Mouse (Mus musculus) heart, postnatal 4 days (tissue): ENCODE data around the gene Ano6. TPM values are rescaled to one million over a fixed set of nuclear protein-coding genes. Genes with fewer than 3 reads are reported as not detected.

ENCODE experiments used
- DNase-seq: peaks from one replicate; pipeline ENCODE4 v3.0.0; 2021
- microRNA-seq, 2 experiments: library from miRNA; unstranded; fragments of <30 nt; microRNA quantifications; one replicate each; pipeline ENCODE4 v1.2.0; 2021 to 2022
- total RNA-seq, 2 experiments: library from RNA; stranded (reverse); gene quantifications; 2 replicates each; pipeline ENCODE4 v1.2.3; 2021

The Ano6 gene
- total RNA-seq, 2 experiments from 2014 or later, result 43.2 to 46.6 TPM

DNA sequence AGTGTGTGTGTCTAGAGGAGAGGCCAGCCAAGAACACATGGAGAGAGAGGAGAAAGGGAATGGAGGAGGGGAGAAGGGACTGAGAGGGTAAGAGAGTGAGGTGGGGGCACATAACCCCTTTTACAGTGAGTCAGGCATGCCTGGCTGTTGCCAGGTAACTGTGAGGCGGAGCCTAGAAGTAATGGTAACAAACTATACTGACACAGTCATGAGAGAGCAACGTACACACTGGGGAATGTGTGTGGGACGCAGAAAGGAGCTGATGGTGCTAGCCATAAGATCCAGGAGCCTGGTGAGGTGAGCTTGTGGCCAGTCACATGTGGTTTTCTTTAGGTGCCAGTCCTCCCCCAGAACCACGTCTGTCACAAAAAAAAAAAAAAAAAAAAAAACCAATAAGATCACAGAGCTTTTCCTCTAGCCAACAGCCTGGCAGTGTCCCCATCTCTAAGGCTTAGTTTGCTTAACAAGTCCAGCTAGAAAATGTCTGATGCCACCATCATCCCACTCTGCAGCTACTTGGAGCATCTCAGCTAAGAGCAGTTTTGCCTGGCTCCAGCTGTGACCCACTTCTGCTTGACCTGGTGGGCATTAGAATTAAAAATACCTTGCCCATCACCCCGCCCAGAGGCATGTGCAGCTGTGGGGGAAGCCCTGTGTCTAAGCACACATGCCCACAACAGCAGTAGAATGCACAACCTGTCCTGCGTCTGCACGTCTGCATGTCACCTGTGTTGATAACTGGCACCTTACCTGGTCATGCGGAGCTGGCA, 186.7 kb downstream of the Ano6 start:
- DNase-seq, result no peak

DNA sequence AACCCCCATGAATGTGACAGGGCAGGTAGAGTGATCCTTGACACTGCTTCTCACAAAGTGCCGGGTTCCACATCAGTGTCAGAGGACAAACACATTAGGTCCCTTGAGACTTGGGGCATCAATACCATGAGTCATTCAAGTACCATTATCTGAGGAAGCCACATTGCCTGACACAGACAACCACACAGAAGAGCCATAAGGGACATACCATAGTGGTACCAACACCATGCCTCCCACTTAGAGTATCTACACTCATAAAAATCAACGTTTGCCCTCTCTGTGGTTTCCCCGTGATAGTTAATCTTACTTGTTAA, 187.3 kb downstream of the Ano6 start:
- no peak for DNase-seq

DNA sequence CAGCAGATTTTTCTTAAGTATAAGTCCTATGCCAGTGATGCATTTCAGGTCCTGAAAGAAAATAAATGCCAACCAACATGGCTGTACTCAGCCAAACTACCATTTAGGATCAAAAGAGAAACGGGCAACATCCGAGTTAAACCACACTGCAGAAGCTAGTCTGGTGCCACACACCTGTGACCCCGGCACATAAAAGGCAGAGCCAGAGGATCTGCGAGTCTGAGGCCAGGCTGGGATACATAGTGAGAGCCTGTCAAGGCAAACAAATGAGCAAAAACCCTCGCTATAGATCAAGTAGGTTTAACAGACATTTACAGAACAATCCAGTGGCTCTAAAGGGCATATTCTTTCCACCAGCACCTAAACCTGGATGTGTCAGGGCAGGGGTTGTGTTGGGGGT, 190.0 kb downstream of the Ano6 start:
- DNase-seq, result no peak

DNA sequence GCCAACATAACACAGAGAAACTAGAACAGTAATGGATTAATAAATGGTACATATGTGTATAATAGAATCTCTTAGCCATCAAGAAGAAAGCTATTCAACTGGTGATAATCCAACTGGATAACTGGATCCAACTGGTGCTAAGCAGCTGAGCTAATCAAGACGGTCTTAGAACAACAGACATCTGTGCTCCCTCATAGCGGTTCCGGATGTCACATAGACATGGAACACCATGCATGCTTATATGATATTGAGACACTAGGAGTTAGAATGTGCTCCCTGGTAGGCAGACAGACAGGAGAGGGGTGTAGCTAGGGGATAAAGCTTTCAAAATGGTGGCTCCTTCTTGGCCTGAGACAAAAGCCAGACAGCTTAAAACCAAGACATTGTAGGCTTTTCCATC, 197.3 kb downstream of the Ano6 start:
- no peak for DNase-seq

DNA sequence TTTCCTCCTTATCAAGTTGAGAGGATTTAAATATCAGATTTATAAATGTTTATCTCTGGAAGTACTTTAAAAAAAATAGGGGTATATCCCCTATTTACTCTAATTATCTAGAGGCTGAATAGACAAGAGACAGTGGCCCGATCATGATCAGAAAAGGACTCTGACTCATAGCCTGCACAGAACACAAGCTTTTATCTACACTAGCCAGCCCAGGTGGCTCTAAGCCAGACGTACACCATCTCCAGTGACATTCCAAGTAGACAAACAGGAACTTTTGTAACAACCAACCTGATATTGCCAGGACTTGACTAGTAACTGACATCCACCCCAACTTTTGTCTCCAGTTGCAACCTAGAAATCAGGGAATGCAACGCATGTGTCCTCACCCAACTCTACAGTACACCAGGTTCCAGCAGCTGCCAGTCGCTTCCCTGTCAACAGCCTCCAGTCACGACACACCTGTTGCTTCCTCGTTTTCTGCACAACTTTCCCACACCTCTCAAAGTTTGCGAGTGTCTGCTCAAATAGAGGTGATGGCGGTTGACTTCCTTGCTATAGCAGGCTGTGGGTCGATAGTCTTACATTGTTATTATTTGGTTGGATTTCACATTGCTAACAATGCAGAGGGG, 199.0 kb downstream of the Ano6 start:
- no peak for DNase-seq

DNA sequence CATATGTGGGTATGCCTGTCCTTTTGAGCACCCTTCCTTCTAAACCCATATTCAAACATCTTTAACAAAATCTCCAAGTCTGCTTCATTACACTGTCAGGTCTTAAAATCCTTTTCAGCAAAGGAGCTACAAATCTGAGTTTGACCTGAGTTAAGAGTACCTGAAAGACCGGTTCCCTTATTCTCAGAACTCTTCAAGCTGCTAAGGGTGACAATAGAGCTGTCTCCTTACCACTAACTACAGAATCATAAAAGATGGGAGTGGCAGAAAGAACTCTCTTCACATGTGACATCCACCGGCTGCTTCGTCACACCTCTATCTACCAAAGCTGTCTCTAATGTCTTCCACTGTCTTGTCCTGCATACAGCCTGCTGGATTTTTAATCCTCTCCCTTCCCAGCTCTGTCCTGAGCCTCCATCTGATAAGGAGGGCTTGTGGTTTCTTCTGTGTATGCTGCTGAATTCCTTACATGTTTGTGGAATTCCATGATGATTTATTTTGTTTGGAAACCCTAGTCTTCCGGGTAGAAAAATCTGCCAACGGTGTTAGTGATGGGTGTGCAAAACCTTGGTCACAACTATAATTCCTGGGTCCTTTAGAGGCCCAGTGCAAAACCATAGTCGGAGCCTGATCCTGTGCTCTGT, 212.4 kb downstream of the Ano6 start:
- DNase-seq, result no peak

DNA sequence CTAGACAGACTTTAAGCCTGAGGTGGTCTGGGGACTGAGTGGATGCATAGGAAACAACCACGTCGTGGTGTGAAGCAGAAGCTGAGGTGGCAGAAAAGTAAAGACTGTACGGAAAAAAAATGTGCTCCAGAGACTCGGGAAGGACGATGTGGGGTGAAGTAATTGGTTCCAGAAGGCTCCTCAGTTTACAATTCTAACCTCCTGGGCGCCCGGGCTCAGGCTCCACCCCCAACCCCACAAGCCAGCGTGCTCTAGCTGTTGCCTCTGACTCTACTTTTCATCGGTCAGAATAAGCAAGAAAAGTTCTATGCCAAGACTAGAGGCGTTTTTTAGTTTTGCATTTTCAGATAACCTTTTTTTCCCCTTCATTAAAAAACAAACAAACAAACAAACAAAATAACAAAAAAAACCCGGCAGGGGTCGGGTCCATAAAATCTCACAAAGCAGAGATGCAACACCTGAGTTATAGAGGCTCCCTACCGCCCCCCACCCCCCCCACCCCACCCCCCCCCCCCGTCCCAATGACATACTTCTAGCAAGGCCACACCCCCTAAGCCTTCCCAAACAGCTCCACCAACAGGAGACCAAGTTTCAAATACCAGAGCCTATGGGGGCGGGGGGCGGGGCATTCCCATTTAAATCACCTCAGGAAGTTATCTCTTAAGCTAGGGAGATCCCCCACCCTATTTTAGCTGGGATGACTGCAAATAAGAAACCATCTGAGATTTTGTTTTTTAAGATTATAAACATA, 221.2 kb downstream of the Ano6 start:
- DNase-seq, result no peak

DNA sequence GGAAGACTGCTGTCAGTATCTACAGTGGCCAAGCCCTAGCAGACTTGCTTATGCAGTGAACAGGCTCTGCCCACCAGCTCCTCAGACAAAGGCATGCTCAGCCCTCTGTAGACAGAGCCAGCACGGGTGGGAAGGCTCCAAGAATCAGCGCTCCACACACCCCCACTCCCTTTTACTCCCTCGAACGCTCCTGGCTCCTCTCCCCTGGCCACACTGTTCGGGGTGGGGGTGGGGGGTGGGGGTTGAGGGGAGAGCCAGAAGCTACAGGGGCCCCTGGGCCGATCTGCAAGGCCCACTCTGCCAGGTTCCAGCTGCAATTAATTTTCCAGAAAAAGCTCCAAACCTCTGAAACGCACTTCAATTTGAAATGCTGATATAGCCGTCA, 221.7 kb downstream of the Ano6 start:
- no peak for DNase-seq

DNA sequence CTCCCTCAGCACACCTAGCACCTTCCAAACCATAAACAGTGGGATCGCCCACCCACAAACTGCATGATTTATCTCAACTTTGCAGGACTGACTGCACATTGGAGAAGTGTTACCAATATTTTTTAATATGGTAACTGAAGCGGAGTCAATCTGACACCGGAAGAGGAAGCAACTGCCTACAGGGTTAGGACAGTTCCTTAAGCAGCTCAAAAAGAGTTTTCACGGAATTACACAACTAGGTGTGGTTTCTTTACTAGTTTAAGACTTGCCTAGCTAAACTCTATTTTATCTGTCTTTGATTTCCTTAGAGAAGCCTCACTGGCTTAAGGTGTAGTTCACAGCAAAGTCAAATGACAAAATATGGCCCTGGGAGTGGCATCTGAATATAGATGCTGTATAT, 223.9 kb downstream of the Ano6 start:
- no peak for DNase-seq

DNA sequence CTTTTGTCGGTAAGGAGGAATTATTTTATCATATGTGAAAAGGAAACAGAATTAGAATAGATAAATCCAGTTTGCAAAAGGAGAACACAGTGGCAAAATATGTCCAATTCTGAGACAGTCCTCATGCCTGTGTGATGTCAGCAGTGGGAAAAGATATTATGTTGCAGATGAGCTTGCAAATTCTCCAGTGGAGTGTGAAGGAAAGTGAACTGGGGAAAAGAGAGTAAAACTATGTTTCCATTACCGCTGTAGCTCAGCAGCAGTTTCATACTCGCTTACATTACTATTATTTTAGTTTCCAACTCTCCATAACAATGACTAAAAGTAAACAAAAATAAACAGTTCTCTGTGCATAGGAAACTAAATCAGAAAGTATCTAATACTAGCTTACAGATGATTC, 229.8 kb downstream of the Ano6 start:
- DNase-seq, result no peak

DNA sequence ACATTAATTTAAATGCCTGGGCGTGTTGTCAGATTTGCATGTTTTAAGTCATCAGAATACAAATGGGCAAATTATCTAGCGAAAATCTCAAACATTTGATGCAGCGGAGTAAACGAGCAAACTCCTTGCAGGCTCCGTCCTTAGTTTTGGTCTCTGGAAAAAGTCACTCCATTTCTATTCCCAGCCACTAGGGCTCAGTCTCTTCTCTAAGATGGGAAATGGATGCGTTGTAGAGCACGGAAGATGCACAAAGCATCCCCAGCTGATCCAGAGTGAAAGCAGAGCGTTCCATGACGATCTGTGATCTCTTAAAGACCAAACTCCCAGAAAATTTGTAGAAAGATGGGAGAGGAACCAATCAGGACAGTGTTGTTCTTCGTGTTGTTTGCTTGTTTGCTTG, 230.9 kb downstream of the Ano6 start:
- DNase-seq, result peak; percentile 11

Small RNAs within 50 kb of the gene (microRNA-seq; reads per million reads assigned to microRNA genes)
- gene Gm25070, result 0 reads per million in 2 experiments

Other genes with a start within 250 kb of the Ano6 start
- gene Dbx2, start 134.9 kb upstream of the Ano6 start, total RNA-seq, result not detected